Mouse (Mus musculus) CH12.LX (cell line): ENCODE measurements around the gene Dusp22. TPM values are rescaled to one million over a fixed set of nuclear protein-coding genes. Genes with fewer than 3 reads are reported as not detected.

Source experiments
- DNase-seq: peaks from one replicate; pipeline ENCODE4 v3.0.0-alpha.2; 2013; ENCODE audit errors: extremely low read depth
- H3K27ac ChIP-seq: 2 replicates; pipeline ENCODE4 v1.5.1; 2012; ENCODE audit warnings: low read depth, mild to moderate bottlenecking, control low read depth, moderate library complexity; ENCODE audit not compliant: insufficient read depth
- H3K27me3 ChIP-seq: replicated peaks from 2 replicates; pipeline ENCODE3; 2012; ENCODE audit warnings: inconsistent platforms
- H3K36me3 ChIP-seq, 2 experiments: replicated peaks in 1 of 2; 2 replicates each; pipeline versions ENCODE3 to v1.6.1; 2012; ENCODE audit warnings: inconsistent platforms in 1 of 2, low read length in 1 of 2, mild to moderate bottlenecking in 1 of 2, mixed read lengths in 1 of 2, moderate library complexity in 1 of 2; ENCODE audit not compliant: control insufficient read depth in 1 of 2, insufficient read depth in 1 of 2
- H3K4me1 ChIP-seq, 2 experiments: 2 replicates each; pipeline ENCODE4 v1.6.1; 2012; ENCODE audit warnings: inconsistent platforms in 1 of 2, moderate library complexity in 1 of 2; ENCODE audit not compliant: insufficient read depth in 2 of 2, control insufficient read depth in 1 of 2
- H3K4me2 ChIP-seq: 2 replicates; pipeline ENCODE4 v1.6.1; 2012; ENCODE audit warnings: low read depth, mild to moderate bottlenecking, control low read depth; ENCODE audit not compliant: poor library complexity, insufficient read depth, severe bottlenecking
- H3K4me3 ChIP-seq, 3 experiments: fragments of 150-350 bp in 1 of 3; sonication (generic) in 1 of 3; replicated peaks in 1 of 3; 2 replicates each; pipeline versions ENCODE3 to v1.5.1; 2011 to 2012; ENCODE audit warnings: low read depth in 2 of 3, low read length in 2 of 3, mild to moderate bottlenecking in 2 of 3, moderate library complexity in 2 of 3, control low read depth in 1 of 3, improper control_type of control experiment in 1 of 3, inconsistent platforms in 1 of 3, mixed read lengths in 1 of 3; ENCODE audit not compliant: poor library complexity in 1 of 3
- H3K79me2 ChIP-seq: replicated peaks from 2 replicates; pipeline ENCODE4 v1.6.1; 2012; ENCODE audit warnings: mild to moderate bottlenecking, moderate library complexity; ENCODE audit not compliant: control insufficient read depth, poor library complexity, insufficient read depth, severe bottlenecking; ENCODE audit errors: extremely low read depth
- H3K9ac ChIP-seq: 2 replicates; pipeline ENCODE4 v1.6.1; 2012; ENCODE audit warnings: low read depth, mild to moderate bottlenecking, control low read depth, moderate library complexity; ENCODE audit not compliant: insufficient read depth
- H3K9me3 ChIP-seq: replicated peaks from 2 replicates; pipeline ENCODE3; 2012; ENCODE audit warnings: low read length, inconsistent platforms, mixed read lengths
- BHLHE40 ChIP-seq: IDR thresholded peaks from 2 replicates; pipeline ENCODE4 v1.6.1; 2011; ENCODE audit warnings: mild to moderate bottlenecking, low read depth, low read length, improper control_type of control experiment
- E2F4 ChIP-seq: IDR thresholded peaks from 2 replicates; pipeline ENCODE4 v1.6.1; 2011; ENCODE audit warnings: low read depth, low read length, improper control_type of control experiment; ENCODE audit not compliant: insufficient replicate concordance
- ETS1 ChIP-seq: conservative IDR thresholded peaks from 2 replicates; pipeline ENCODE4 v1.6.1; 2012; ENCODE audit warnings: low read depth, mild to moderate bottlenecking, inconsistent platforms, low read length, improper control_type of control experiment, moderate library complexity
- IRF4 ChIP-seq: IDR thresholded peaks from 2 replicates; pipeline ENCODE4 v1.6.1; 2014; ENCODE audit warnings: low read depth, mild to moderate bottlenecking, inconsistent platforms, low read length, improper control_type of control experiment
- JUN ChIP-seq: IDR thresholded peaks from 2 replicates; pipeline ENCODE4 v1.6.1; 2011; ENCODE audit warnings: low read depth, mild to moderate bottlenecking, low read length, improper control_type of control experiment, moderate library complexity; ENCODE audit not compliant: insufficient read depth
- JUND ChIP-seq: conservative IDR thresholded peaks from 2 replicates; pipeline ENCODE4 v1.6.1; 2011; ENCODE audit warnings: low read depth, low read length, improper control_type of control experiment
- KAT2A ChIP-seq: IDR thresholded peaks from 2 replicates; pipeline ENCODE4 v1.6.1; 2012; ENCODE audit warnings: low read length, improper control_type of control experiment, inconsistent platforms; ENCODE audit not compliant: insufficient replicate concordance
- MAFK ChIP-seq: IDR thresholded peaks from 2 replicates; pipeline ENCODE4 v1.6.1; 2011; ENCODE audit warnings: low read length, improper control_type of control experiment; ENCODE audit not compliant: insufficient replicate concordance
- MAX ChIP-seq: IDR thresholded peaks from 2 replicates; pipeline ENCODE4 v1.6.1; 2011; ENCODE audit warnings: low read length, improper control_type of control experiment
- MAZ ChIP-seq: IDR thresholded peaks from 2 replicates; pipeline ENCODE4 v1.6.1; 2012; ENCODE audit warnings: low read depth, mild to moderate bottlenecking, inconsistent platforms, low read length, improper control_type of control experiment, moderate library complexity
- MXI1 ChIP-seq: IDR thresholded peaks from 2 replicates; pipeline ENCODE4 v1.6.1; 2011; ENCODE audit warnings: mild to moderate bottlenecking, low read depth, low read length, improper control_type of control experiment
- MYC ChIP-seq: IDR thresholded peaks from 2 replicates; pipeline ENCODE4 v1.6.1; 2011; ENCODE audit warnings: low read depth, mild to moderate bottlenecking, improper control_type of control experiment, low read length
- NELFE ChIP-seq: IDR thresholded peaks from 2 replicates; pipeline ENCODE4 v1.6.1; 2011; ENCODE audit warnings: low read depth, low read length, improper control_type of control experiment
- NRF1 ChIP-seq: IDR thresholded peaks from 2 replicates; pipeline ENCODE4 v1.6.1; 2014; ENCODE audit warnings: low read depth, mild to moderate bottlenecking, inconsistent platforms, low read length, improper control_type of control experiment, moderate library complexity
- PAX5 ChIP-seq: IDR thresholded peaks from 2 replicates; pipeline ENCODE4 v1.6.1; 2012; ENCODE audit warnings: low read length, inconsistent platforms, mixed read lengths
- POLR2AphosphoS2 ChIP-seq: IDR thresholded peaks from 2 replicates; pipeline ENCODE4 v1.6.1; 2011; ENCODE audit warnings: low read depth, low read length, improper control_type of control experiment
- RAD21 ChIP-seq: IDR thresholded peaks from 2 replicates; pipeline ENCODE4 v1.6.1; 2011; ENCODE audit warnings: low read depth, mild to moderate bottlenecking, low read length, improper control_type of control experiment, moderate library complexity
- RCOR1 ChIP-seq: conservative IDR thresholded peaks from 2 replicates; pipeline ENCODE4 v1.6.1; 2012; ENCODE audit warnings: low read depth, mild to moderate bottlenecking, inconsistent platforms, low read length, improper control_type of control experiment
- SIN3A ChIP-seq: IDR thresholded peaks from 2 replicates; pipeline ENCODE4 v1.6.1; 2012; ENCODE audit warnings: low read length, improper control_type of control experiment, inconsistent platforms
- SMC3 ChIP-seq: IDR thresholded peaks from 2 replicates; pipeline ENCODE4 v1.6.1; 2011; ENCODE audit warnings: low read depth, low read length, improper control_type of control experiment
- TBP ChIP-seq: conservative IDR thresholded peaks from 2 replicates; pipeline ENCODE4 v1.6.1; 2011; ENCODE audit warnings: low read depth, low read length, improper control_type of control experiment
- USF2 ChIP-seq: conservative IDR thresholded peaks from 2 replicates; pipeline ENCODE4 v1.6.1; 2011; ENCODE audit warnings: low read depth, low read length, improper control_type of control experiment
- ZKSCAN1 ChIP-seq: IDR thresholded peaks from 2 replicates; pipeline ENCODE4 v1.6.1; 2012; ENCODE audit warnings: low read depth, inconsistent platforms, low read length, improper control_type of control experiment, borderline replicate concordance
- ZMIZ1 ChIP-seq: IDR thresholded peaks from 2 replicates; pipeline ENCODE4 v1.6.1; 2012; ENCODE audit warnings: low read depth, mild to moderate bottlenecking, inconsistent platforms, low read length, improper control_type of control experiment
- ZNF384 ChIP-seq: IDR thresholded peaks from 2 replicates; pipeline ENCODE4 v1.6.1; 2012; ENCODE audit warnings: low read depth, low read length, improper control_type of control experiment, inconsistent platforms
- dilution Hi-C: fragments of 300-500 bp; cut with MboI; formaldehyde crosslinking; loops from 2 replicates; pipeline ENCODE4 v1.14.3; 2020; ENCODE audit warnings: low sequenced_read_pairs; ENCODE audit not compliant: extremely low pct_unique_long_range_greater_than_20kb, extremely low pct_ligation_motif_present
- in situ Hi-C: fragments of 300-500 bp; cut with MboI; formaldehyde crosslinking; loops from 3 replicates; pipeline ENCODE4 v1.14.3; 2019; ENCODE audit warnings: low sequenced_read_pairs, low pct_ligation_motif_present, low pct_unique_long_range_greater_than_20kb, mixed read lengths
- polyA plus RNA-seq: library from polyadenylated mRNA; unstranded; fragments of >175 nt; gene quantifications from 2 replicates; pipeline ENCODE4 v1.2.1, GENCODE M21; 2012; ENCODE audit warnings: low read depth; ENCODE audit not compliant: insufficient read length
- total RNA-seq, 2 experiments: library from RNA; depleted of rRNA; stranded (reverse); fragments of 300-350 nt in 1 of 2; fragments of >200 nt in 1 of 2; gene quantifications; 2 replicates each; pipeline ENCODE4 v1.2.3; 2012 to 2014

The Dusp22 gene
- total and polyA plus RNA-seq, 3 experiments, result 18.0 to 28.7 (median 22.5) TPM

- in situ Hi-C loops, result loop anchor here (10.0 kb wide), 1 partner anchor 109 kb away; no protein-coding TSS in a partner anchor
- TF ChIP-seq MYC, result no peak
- 0 out of 2 replicates have a peak, but pooled peaks have one; percentile 25 for TF ChIP-seq POLR2AphosphoS2
- TF ChIP-seq MAX, result no peak
- TF ChIP-seq ZNF384, result no peak
- TF ChIP-seq JUND, result no peak
These were observed 53.8 kb downstream of the Dusp22 start for GRCm38 (mm10) chr13:30713621-30714020.

GRCm38 (mm10) chr13:30714552-30714951, 54.8 kb downstream of the Dusp22 start:
- H3K27ac ChIP-seq, result peak overlapping the region; percentile 89
- peak overlapping the region; percentile 21; the same call in 1 of the 2 replicates for H3K9ac ChIP-seq
- H3K4me3 ChIP-seq, result no peak overlapping the region
- no peaks in the 10 kb centered on the region for H3K9me3 ChIP-seq
- H3K27me3 ChIP-seq, result no peaks in the 10 kb centered on the region
- dilution Hi-C loops, result no loop called here
- no peak for DNase-seq
- H3K79me2 ChIP-seq, result no peaks in the 10 kb centered on the region
- H3K36me3 ChIP-seq, result peaks cover 12 to 25% of the 10 kb centered on the region in 2 experiments
- H3K4me2 ChIP-seq, result peak overlapping the region; percentile 59; the same call in 1 of the 2 replicates
- TF ChIP-seq ZMIZ1 (no peak), BHLHE40 (0 out of 2 replicates have a peak, but pooled peaks have one; percentile 6)
- TF ChIP-seq, all 38 proteins: peak for 1
- H3K4me1 ChIP-seq, result peaks cover 46 to 92% of the 10 kb centered on the region in 2 experiments
- in situ Hi-C loops, result loop anchor here (10.0 kb wide), 1 partner anchor 110 kb away; no protein-coding TSS in a partner anchor

More at GRCm38 (mm10) chr13:30713621-30714020, 53.8 kb downstream of the Dusp22 start:
- H3K27ac ChIP-seq, result peak overlapping the region; percentile 89; the same call in 1 of the 2 replicates
- H3K27me3 ChIP-seq, result no peaks in the 10 kb centered on the region
- no peak overlapping the region for H3K4me3 ChIP-seq
- no peak for DNase-seq
- peaks cover 43 to 85% of the 10 kb centered on the region in 2 experiments for H3K4me1 ChIP-seq
- H3K79me2 ChIP-seq, result no peaks in the 10 kb centered on the region
- no peak overlapping the region for H3K4me2 ChIP-seq
- dilution Hi-C loops, result no loop called here
- H3K9me3 ChIP-seq, result no peaks in the 10 kb centered on the region
- H3K9ac ChIP-seq, result no peak overlapping the region
- peaks cover 22 to 34% of the 10 kb centered on the region in 2 experiments for H3K36me3 ChIP-seq

GRCm38 (mm10) chr13:30715060-30715459, 55.3 kb downstream of the Dusp22 start:
- in situ Hi-C loops, result loop anchor here (5.0 to 10.0 kb wide), 2 partner anchors 37 to 110 kb away; no protein-coding TSS in a partner anchor
- Histone ChIP-seq H3K9ac (peak overlapping the region; percentile 47), H3K27me3 (no peaks in the 10 kb centered on the region), H3K4me3 (no peak overlapping the region), H3K4me1 (peaks cover 49 to 94% of the 10 kb centered on the region in 2 experiments), H3K36me3 (peaks cover 11 to 20% of the 10 kb centered on the region in 2 experiments), H3K9me3 (no peaks in the 10 kb centered on the region), H3K27ac (peak overlapping the region; percentile 89), H3K4me2 (peak overlapping the region; percentile 59), H3K79me2 (no peaks in the 10 kb centered on the region)
- peak; percentile 80 for DNase-seq
- dilution Hi-C loops, result no loop called here
- no peak for TF ChIP-seq NELFE
- TF ChIP-seq E2F4, result peak; percentile 46; the same call in 1 of the 2 replicates
- no peak for TF ChIP-seq PAX5
- TF ChIP-seq MAZ, result 0 out of 2 replicates have a peak, but pooled peaks have one; percentile 37
- TF ChIP-seq IRF4, result peak; percentile 72
- TF ChIP-seq ETS1, result peak; percentile 94
- TF ChIP-seq MXI1, result no peak
- TF ChIP-seq SMC3, result peak; percentile 30
- no peak for TF ChIP-seq ZKSCAN1
- peak; percentile 10; the same call in 1 of the 2 replicates for TF ChIP-seq USF2
- TF ChIP-seq JUN, result peak; percentile 28; the same call in 1 of the 2 replicates
- TF ChIP-seq MAFK, result no peak
- no peak for TF ChIP-seq KAT2A
- no peak for TF ChIP-seq RCOR1
- no peak for TF ChIP-seq NRF1
- TF ChIP-seq RAD21, result no peak; the same call in none of the 2 replicates
- no peak for TF ChIP-seq TBP
- peak; percentile 84 for TF ChIP-seq MYC
- peak; percentile 77 for TF ChIP-seq SIN3A
